Mouse (Mus musculus) c-Kit-negative CD71-positive TER-119-positive erythroid progenitor cells, embryonic 14.5 days (primary cell): ENCODE measurements around the gene Hacd3.

Source experiments
- DNase-seq: peaks from one replicate; pipeline ENCODE4 v3.0.0-alpha.2; 2013; ENCODE audit warnings: low read depth, low spot score

Gene Hacd3

GRCm38 (mm10) chr9:64952055-64952454 lies 69.4 kb downstream of the Hacd3 start:
- DNase-seq: no peak

GRCm38 (mm10) chr9:64951161-64951657 lies 70.3 kb downstream of the Hacd3 start, which contains the start of gene Slc24a1:
Gene Slc24a1 (minus strand): TSS chr9:64951607.
- DNase-seq: no peak

- DNase-seq: no peak
Observed at GRCm38 (mm10) chr9:64947483-64948095, 73.9 kb downstream of the Hacd3 start.

- no peak for DNase-seq
Observed at GRCm38 (mm10) chr9:64943997-64944396, 77.5 kb downstream of the Hacd3 start.

GRCm38 (mm10) chr9:64941650-64942049 lies 79.8 kb downstream of the Hacd3 start:
- DNase-seq: no peak

GRCm38 (mm10) chr9:64940731-64941346 lies 80.7 kb downstream of the Hacd3 start:
- DNase-seq: no peak

- DNase-seq: no peak
Observed at GRCm38 (mm10) chr9:64939790-64940189, 81.7 kb downstream of the Hacd3 start.

- no peak for DNase-seq
Observed at GRCm38 (mm10) chr9:64939281-64939680, 82.2 kb downstream of the Hacd3 start.

GRCm38 (mm10) chr9:64938535-64938934 lies 83.0 kb downstream of the Hacd3 start:
- no peak for DNase-seq

- no peak for DNase-seq
Observed at GRCm38 (mm10) chr9:64937491-64937890, 84.0 kb downstream of the Hacd3 start.
